Mouse (Mus musculus) heart, postnatal 36 days (tissue): ENCODE measurements around the gene Gm28048. TPM values are rescaled to one million over a fixed set of nuclear protein-coding genes. Genes with fewer than 3 reads are reported as not detected.

Source experiments
- DNase-seq, 2 experiments: peaks; one replicate each; pipeline ENCODE4 v3.0.0; 2021 to 2022
- intact Hi-C: fragments of 180-260 bp; cut with DNase I; formaldehyde crosslinking; loops from one replicate; pipeline ENCODE4 v1.15.1; 2025
- total RNA-seq, 2 experiments: library from RNA; stranded (reverse); gene quantifications; 2 replicates each; pipeline ENCODE4 v1.2.3; 2021

Gm28048 gene
- total RNA-seq, 2 experiments from 2014 or later: 4.4 to 5.2 TPM

DNA sequence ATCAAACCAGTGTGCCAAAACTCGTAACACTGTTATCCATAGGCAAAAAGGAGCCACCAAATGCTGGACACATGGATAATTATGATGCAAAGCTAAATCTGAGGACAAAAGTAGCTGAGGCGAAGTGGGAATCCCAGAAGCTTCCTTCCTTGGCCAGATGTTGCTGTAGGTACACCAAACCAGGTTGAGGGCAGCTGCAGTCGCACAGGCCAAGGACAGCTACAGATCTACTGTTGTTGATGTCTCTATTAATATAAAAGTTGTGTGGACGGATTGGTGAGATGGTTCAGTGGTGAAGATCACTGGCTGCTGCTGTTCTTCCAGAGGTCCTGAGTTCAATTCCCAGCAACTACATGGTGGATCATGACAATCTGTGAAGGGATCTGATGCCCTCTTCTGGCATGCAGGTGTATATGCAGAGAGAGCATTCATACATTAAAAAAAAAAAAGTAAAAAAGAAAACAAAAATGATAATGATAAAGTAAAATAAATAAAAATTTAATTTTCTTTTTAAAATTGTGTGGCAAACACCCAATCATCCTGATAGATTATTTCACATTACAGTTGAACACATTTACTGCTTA lies 24.0 kb downstream of the Gm28048 start:
- no peak for DNase-seq

DNA sequence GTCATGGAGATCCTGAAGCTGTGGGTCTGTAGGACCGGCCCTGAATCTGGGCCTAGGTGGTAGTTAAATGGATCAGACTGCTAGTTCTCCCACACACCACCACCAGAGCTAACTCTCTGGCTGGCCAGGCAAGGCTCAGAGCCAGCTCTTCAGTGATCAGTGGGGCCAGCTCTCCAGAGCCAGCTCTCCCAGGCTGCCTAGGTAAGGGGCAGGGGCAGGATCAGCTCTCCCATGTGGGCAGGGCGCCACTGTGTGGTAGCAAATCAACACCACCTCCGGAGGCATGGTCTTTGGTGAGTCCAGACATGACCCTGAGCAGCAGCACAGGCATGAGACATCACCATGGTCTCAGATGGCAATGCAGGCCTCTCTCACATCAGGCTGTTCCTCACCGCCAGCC lies 25.1 kb downstream of the Gm28048 start:
- peak; percentile 56 to 57 for DNase-seq
- intact Hi-C loops: loop anchor here (1.0 to 5.0 kb wide), 2 partner anchors 100 to 325 kb away; no protein-coding TSS in a partner anchor

More for the DNA sequence above, 24.0 kb downstream of the Gm28048 start:
- intact Hi-C loops: loop anchor here (1.0 to 5.0 kb wide), 3 partner anchors 101 to 326 kb away; no protein-coding TSS in a partner anchor

DNA sequence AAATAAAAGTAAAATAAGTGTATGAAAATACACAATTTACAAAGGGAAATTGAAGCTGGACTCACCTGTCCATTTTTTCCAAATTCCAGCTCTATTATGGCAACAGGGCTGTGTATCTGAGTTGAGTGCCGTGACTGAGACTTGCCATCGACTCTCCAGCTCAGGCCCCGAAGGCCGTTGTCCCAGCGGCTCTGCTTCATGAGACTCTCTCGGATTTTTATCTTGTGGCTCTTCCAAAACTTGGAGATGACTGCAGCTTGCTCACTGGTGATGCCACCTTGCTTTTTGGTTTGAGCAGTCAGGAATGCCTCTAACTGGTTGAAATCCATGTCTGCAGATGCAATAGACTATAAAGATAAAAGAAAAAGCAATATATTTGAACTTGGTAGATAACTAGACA lies 25.5 kb downstream of the Gm28048 start:
- intact Hi-C loops: loop anchor here (5.0 kb wide), 1 partner anchor 99 kb away; no protein-coding TSS in a partner anchor
- no peak for DNase-seq

DNA sequence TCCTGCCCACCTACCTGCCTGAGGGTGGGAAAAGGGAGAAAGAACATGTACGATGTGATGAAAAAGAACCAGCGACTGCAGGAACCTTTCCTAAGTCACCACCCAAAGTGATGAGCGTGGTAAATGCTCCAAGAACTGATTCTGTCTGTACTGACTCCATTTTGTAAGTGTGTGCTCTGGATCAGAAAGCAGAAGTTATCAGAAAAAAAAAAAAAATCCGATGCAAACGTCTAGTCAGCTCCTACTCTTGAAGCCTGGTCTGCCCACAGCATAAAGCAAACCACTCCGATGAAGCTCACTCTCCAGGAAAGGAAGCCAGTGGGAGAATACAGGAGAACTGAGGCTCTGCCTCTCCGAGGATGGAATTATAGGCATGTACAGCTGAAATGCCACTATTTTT lies 29.2 kb downstream of the Gm28048 start:
- intact Hi-C loops: loop anchor here (5.0 kb wide), 1 partner anchor 35 kb away; no protein-coding TSS in a partner anchor
- no peak for DNase-seq

DNA sequence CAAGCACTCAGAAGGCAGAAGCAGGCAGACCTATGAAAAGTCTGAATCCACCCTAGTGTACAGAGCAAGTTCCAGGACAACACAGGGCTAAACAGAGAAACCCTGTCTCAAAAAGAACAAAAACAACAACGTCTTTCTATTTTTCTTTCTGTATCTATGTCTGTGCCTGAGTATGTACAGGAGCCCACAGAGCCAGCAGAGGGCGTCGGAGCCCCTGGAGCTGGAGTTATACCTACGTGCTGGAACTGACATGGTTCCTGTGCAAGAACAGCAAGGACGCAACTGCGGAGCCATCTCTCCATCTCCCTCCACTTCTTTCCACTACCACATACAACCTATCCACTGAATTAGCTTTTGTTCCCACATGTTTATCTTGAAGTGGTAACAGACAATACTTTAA lies 31.8 kb downstream of the Gm28048 start:
- intact Hi-C loops: loop anchor here (5.0 kb wide), 1 partner anchor 33 kb away; no protein-coding TSS in a partner anchor
- no peak for DNase-seq

DNA sequence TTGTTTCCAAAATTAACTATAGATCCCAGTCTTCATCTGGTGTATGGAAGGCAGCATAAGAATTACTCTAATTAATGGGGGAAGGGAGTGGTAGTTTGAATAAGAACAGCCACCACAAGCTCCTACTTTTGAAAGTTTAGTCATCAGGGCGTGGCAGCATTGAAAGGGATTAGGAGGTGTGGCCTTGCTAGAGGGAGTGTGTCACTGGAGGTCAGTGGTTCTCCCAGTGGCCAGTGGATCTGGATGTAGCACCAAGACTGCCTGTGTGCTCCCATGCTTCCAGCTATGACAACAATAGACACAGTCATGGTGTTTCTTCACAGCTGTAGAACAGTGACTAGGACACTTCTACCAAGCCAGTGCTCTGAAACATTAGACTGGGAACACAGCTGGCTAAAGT lies 32.8 kb downstream of the Gm28048 start:
- DNase-seq: no peak
- intact Hi-C loops: no loop called here

DNA sequence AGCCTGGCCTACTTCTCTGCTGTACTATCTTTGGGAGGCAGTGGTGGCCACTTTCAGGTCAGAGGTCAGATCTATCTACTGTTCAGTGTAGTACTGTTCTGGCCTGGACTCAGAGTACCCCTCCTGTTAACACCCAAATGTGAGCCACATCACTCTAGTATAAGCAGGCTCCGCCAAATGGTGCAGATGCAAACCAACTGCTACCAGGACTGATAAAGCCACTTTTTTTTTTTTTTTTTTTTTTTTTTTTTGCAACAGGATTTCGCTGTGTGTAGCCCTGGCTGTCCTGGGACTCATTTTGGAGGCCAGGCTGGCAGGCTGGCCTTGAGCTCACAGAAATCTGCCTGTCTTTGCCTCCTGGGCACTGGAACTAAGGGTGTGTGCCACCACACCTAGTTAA lies 42.9 kb downstream of the Gm28048 start:
- intact Hi-C loops: no loop called here
- no peak for DNase-seq

DNA sequence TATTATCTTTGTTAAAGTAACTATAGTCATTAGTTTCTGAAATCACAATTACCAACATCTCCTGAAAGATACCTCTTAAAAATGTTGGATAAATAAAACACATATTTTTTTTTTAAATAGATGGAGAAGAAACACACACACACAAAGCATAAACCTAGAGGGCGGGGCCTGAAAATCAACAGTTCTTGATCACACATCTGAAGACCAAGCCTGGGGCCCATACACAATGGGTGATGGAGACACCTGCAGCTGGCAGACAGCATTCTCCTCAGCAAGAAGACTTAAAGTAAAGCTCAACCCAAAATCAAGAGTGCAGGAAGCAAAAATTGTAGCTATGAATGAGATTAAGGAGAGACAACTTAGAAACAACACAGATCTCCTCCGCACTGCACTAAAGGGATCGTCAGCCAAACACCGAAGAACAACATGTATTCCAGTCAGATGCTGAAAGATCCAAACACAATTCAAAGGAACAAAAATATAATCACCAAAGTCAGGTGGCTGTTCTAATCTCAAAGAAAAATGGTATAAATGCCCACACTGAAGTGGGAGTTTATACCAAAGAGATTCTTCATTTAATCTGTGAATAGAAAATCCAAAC lies 44.1 kb downstream of the Gm28048 start:
- no peak for DNase-seq
- intact Hi-C loops: no loop called here

DNA sequence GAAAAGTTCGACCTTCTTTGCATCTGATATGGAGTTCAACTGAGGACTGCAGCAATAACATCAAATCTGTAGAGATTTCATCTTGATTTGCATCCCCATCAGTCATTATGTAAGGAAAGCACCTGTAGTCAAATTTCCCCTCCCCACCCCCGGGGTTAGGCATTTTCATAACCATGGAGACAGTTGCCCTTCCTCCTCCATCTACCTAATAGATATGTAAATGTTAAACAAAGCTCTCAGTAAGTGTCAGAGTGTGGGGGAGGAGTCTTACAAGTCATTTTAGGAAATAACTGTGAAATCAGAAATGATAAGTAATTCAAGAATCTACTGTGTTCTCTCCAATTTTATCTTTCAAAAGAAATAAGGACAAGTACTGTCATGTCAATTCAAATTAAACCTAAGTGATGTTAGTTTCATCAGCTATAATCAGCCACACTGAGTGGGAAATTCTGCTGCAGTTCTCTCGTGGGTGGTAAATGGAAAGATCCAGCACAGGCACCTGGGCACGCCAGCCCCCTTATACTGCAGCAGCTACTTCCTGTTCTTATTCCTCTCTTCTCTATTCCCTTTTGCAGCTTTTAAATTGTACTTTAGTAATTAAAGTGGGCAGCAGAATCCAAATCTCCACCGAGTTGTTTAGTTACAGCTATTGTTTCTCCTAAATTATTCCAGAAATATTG lies 45.3 kb downstream of the Gm28048 start:
- intact Hi-C loops: no loop called here
- no peak for DNase-seq

DNA sequence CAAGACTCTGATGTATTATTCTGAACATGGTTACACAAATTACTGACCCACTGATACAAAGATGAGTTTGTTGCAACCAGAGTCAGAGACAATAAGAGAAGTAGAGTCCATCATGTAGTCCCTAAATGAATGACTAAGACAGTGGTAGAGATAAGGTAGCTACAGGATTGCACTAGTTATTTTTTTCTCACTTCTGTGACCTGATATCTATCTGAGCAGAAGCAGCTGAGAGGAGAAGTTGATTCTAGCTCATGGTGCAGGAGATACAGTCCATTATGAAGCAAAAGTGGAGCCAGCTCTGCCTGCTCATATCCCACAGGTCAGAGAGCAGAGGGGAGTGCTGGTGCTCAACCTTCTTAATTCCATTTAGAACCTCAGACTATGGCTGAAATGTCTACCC lies 49.7 kb downstream of the Gm28048 start:
- DNase-seq: no peak
- intact Hi-C loops: no loop called here

DNA sequence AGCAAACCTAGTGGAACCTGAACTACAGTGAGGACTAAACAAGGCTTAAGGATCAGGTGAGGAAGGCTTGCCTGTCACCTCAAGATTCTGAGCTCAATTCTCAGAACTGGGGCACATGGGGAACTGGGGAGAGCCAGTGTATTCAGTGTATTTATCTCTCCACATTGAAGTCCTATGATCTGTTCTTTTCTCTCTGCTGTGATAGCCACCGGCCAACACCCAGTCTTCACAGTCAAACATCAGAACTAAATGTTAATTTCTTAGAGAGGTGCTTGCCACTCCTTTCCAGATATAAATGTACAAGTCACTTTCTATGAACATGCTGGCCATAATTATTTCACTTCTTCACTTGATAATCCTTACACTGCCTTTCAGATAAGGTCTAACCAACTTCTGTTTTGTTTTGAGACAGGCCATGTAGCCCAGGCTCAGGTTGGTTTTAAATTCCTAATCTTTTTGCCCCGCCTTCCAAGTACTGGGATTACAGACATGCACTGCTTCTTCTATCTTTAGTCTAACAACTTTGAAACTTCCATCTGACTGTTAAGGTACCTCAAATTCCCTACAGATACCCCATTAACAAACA lies 50.5 kb downstream of the Gm28048 start:
- no peak for DNase-seq
- intact Hi-C loops: no loop called here

DNA sequence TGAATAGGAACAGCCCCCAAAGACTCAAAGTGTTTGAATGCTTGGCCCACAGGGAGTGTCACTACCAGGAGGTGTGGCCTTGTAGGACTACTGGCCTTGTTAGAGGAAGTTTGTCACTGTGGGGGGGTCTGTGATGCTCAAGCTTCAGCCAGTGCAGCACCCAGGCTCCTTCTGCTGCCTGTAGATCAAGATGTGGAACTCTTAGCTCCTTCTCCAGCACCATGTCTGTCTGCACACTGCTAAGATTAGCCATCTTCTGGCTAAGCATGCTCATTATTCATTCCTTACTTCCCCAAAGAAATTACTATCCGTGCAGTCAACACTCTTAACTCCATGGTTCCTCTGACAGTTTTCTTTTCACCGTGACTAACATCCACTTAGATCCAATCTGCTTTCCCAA lies 51.8 kb downstream of the Gm28048 start:
- intact Hi-C loops: no loop called here
- no peak for DNase-seq

DNA sequence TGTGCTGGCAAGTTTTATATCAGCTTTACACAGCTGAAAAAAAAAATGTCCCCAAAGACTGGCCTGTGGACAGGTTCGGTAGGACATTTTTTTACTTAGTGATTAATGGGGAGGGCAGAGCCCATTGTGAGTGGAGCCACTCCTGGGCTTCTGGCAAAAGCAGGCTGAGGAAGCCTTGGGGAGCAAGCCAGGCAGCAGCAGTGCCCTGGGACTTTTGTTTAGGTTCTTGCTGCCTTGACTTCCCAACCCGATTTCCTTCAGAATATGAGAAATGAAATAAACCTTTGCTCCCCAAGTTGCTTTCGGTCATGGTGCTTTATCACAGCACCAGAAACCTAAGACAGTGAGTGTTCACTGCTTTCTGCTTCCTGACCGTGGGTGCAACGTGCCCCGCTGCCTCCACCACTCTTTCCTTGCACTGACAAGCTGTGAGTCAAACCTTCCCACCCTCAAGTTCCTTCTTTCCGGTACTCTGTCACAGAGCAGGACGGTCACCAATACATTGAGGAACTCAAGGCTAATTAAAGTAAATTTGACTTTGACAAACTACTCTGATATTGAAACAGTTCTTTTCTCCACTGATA lies 53.2 kb downstream of the Gm28048 start:
- DNase-seq: no peak
- intact Hi-C loops: no loop called here

DNA sequence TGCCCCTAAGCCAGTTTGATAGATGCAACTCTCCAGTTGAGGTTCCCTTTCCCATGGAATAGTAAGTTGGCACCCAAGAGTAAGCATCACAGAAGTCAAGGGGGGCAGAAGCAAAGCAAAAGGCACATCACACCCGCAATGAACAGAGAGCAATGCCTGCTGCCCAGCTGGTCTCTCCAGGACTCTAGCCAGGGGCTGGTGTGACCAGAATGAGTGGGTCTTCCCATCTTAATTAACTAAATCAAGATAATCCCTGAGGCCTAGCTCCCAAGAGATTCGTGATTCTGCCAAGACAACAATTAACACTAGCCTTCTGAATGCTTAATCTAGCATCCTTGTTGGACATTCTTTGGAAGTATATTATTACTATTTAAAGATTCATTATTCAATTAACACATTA lies 58.3 kb downstream of the Gm28048 start:
- DNase-seq: no peak
- intact Hi-C loops: no loop called here

DNA sequence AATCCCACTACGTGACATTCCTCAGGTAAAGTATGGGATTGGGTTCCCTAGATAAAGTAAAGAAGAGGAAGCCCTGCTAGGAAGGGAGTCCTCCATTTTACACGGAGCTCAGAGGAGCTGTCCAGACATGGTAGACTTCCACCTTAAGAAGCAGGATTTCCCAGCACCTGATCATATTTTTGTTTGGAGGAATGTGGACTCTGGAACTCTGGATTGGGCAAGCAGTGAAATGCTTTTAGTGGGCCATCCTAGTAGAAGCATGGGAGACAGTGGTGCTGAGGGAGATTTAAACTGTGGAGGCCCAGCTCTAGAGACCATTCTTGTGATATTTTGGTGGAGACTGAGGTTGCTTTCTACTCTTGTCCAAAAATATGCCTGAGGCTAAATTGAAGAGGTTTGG lies 59.3 kb downstream of the Gm28048 start:
- intact Hi-C loops: no loop called here
- DNase-seq: no peak

DNA sequence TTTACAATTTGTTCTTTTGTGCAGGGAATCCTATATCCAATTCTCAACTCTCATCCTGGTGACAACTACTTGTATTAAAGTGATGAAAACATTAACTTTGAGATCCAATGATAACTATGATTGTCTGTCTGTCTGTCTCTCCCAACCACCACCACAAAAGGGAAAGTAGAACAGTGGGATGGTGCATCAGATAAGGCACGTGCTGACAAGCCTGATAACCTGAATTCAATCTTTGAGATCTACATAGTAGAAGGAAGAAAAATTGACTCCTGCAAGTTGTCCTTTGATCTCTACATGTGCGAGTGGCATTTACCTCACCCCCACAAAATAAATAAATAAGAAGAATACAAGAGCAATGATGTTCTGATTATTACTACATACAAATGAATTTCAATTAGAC lies 62.6 kb downstream of the Gm28048 start:
- intact Hi-C loops: loop anchor here (5.0 kb wide), 1 partner anchor 33 kb away; no protein-coding TSS in a partner anchor
- no peak for DNase-seq

DNA sequence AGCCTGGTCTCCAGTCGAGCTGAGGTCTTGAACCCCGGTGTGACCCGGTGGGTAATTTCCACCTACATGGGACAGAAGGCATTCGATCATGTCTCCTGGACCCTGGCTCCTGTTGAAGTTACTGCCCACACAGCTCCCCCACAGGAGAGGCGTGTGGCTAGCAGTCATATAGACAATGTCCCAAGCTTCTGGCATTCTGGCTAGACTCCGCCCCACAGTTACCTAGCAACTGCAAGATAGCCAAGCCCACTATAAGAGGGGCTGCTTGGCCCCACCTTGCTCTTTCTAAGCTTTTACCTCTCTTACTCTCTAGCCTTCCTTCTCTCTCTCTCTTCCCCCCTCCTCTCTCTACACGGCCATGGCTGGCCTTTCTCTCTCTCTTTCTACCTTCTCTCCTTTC lies 64.1 kb downstream of the Gm28048 start:
- intact Hi-C loops: loop anchor here (5.0 kb wide), 1 partner anchor 35 kb away; no protein-coding TSS in a partner anchor
- no peak for DNase-seq

DNA sequence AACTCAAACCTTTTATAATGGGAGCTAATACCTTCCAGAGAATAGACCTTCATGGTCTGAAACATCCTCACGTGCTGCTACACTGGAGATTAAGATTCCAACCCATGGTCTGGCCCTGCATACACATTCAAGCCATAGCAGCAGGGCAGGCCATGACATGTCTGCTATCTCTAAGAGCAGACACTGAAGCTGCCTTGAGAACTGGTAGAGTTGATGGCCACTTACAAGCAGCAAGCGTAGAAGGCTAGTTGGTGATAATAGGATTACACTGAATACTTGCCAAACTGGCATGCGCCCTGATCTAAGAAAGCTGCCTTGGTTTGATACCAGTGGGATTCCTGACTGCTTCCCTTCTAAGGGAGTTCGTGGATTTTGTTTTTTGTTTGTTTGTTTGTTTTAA lies 68.1 kb downstream of the Gm28048 start:
- no peak for DNase-seq
- intact Hi-C loops: no loop called here

DNA sequence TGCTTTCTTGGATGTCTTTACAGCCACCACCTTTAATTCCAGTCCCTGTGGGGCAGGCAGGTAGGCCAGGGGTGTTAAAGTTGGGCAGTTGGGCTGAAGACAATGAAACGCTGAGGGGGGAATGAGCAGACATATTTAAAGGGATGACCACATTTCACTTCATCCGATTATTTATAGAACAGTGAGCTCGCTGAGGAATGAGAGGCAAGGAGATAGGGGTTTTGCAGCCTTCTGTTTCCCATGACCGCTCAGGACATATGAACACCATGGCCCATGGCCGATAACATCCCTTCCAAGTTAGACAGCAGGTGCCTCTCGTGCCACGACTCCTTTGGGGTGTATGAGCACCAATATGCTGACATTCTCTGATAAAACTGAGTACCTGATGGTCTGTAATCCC lies 70.1 kb downstream of the Gm28048 start:
- DNase-seq: no peak
- intact Hi-C loops: no loop called here

DNA sequence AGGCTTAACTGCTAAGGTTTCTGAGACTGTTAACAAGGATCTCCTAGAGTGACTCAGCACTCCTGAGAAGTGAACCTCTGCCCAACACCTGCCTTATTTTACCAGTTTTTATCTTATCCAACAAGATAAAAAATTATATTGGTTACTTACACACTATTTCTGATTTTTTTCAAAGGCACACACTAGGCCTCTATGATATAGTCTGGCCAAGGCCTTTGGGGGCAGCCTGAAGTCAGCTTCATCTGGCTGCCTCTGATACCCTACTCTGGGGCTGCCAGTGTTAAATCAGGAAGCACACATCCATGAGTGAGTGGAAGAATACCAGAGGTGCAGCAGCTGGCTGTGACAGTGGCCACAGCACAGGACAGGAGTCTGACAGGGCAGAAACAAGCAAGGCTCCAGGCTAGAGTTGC lies 75.4 kb downstream of the Gm28048 start:
- intact Hi-C loops: no loop called here
- DNase-seq: no peak

DNA sequence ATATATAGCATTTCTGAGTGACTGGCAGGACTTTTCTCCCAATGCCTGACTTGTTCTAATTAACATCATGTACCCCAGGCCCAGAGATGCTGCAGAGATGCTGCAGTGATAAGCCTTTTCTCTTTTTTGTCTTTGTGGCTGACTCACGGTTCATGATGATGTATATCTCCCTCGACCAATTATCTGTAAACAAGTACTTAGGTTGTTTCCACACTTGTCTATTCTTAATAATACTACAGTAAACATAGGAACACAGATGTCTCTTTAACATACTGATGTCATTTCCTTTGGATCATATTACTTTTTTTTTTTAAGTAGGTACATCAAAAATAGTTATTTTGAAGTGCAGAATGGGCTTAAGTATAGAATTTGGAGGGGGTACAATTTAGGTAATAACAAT lies 79.0 kb downstream of the Gm28048 start:
- intact Hi-C loops: no loop called here
- DNase-seq: no peak
